Mouse (Mus musculus) mammary gland, adult 2 months (tissue): ENCODE measurements around the gene Ttll1. TPM values are rescaled to one million over a fixed set of nuclear protein-coding genes. Genes with fewer than 3 reads are reported as not detected.

Experiments
- polyA plus RNA-seq: library from polyadenylated mRNA; depleted of rRNA; stranded (reverse); fragments of >200 nt; gene quantifications from 2 replicates; pipeline ENCODE4 v1.2.3, GENCODE M21; 2012; ENCODE audit warnings: low replicate concordance; rRNA removed

Ttll1 gene
- polyA plus RNA-seq = 7.8 and 9.7 TPM in 2 replicates

DNA sequence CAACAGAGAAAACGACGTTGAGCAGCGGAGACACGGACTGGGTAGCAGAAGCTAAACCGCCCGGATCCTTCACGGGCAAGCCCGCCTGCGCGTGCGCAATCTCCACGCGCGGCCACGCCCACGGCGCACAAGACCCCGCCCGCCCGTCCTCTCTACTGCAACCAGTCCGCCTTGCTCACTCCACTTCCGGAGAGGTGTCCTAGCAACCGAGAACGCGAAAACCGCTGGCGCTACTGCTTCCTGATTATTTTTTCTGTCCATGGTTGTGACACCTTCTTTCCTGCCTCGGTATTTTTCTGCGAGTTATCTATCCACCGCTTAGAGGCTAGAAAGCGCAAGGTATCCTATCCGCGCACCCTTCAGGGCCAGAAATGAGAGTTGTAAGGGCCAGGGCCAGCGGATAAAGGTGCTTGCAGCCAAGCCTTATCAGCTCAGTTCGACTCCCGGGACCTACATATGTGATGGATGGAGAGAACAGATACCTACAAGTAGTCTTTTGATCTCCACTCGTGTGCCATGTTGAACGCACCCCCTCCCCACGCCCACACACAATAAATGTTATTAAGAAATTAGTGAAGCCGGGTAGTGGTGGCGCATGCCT, at the start of gene Ttll1:
TSS of gene Ttll1 (minus strand) at position 89 of the 601 bp plus-strand sequence.

GRCm38 (mm10) chr15:83526424-83527091, 15.9 kb upstream of the Ttll1 start, which contains the start of gene Bik:
Gene Bik (plus strand): TSS chr15:83526862.

DNA sequence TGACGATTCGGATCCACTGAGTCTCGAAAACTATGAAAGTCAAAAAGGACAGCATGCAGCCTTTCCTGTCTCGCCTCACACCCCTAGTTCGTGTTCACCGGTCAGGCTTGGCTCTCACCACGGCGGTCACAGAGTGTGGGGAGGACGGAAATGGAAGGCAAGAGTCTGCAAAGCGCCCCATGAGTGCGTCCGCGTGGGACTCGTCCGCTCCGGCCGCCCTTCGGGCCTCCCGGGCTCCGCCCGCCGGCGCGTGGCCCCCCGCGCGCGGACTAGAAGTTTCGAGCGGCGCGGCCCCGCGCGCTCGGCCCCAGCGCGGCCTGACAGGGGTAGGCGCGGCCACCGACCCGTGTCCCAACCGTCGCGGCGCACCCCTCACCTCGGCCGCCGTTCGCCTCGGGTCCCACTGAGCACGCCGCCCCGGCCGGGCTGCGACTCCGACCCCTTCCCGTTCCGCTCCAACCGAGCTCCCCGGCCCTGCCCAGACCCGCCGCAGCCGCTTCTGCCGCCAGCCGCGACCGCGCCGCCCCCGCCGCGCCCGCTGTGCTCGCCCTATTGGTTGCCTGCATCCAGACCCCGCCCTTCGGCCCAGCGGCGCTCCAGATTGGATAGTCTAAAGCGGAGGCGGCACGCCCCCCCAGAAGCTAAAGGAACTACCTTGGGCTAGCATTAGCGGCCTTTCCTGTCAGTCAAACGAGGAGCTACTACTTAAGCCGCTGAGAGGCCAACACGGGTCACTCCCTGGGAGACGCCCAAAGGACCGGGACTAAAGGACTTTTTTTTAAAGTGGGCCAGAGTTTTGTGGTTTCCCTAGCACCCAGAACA, 46.4 kb downstream of the Ttll1 start, which contains the start of gene Pacsin2:
TSS of gene Pacsin2 (minus strand) at position 524 of the 822 bp plus-strand sequence.

Other genes with a start within 250 kb of the Ttll1 start
- gene Arfgap3, start 160.6 kb downstream of the Ttll1 start, polyA plus RNA-seq = 18.9 and 26.0 TPM in 2 replicates
- gene Pacsin2, start 46.3 kb downstream of the Ttll1 start, polyA plus RNA-seq = 34.3 and 54.4 TPM in 2 replicates
- 16.3 and 25.3 TPM in 2 replicates for gene Bik, start 16.0 kb upstream of the Ttll1 start, polyA plus RNA-seq
- 1,037 and 1,538 TPM in 2 replicates for gene Tspo, start 52.7 kb upstream of the Ttll1 start, polyA plus RNA-seq
- gene Mcat, start 52.9 kb upstream of the Ttll1 start, polyA plus RNA-seq = 34.7 and 49.8 TPM in 2 replicates
- gene Ttll12, start 84.3 kb upstream of the Ttll1 start, polyA plus RNA-seq = 26.0 and 35.1 TPM in 2 replicates
- gene Scube1, start 214.1 kb upstream of the Ttll1 start, polyA plus RNA-seq = 3.3 and 4.4 TPM in 2 replicates